Mouse (Mus musculus): ENCODE measurements around the gene Dnajc30.

DNA sequence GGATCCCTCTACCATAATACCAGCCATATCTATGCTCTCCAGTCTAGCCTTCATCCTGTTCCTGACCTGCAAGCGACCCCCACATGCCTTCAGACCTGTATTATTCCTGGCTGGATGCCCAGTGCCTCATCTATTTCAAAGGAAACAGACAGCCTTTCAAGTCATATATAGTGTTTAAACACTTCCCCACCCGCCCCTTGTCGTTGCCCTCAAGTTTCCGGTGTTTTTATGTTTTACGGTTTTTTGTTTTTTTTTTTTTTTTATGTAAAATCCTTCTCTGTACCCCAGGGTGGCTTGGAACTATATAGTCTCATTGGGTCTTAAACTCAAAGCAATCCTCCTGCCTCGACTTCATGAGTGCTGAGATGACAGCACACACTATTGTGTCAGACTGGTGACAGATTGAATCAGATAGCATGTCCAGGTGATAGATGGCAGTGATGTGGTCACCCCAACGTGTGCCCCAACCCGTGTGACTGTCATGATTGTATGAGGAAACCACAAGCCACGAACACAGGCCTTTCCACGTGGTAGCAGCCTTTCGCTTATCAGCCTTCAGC, 39.3 kb upstream of the Dnajc30 start:
- TF ChIP-seq GATA1 (IDR thresholded peaks at IDR 0.05; ENCODE audit: borderline replicate concordance, low read length) (no peak), CTCF (IDR thresholded peaks at IDR 0.05; ENCODE audit: low read depth, low read length) (no peak), POLR2AphosphoS5 (IDR thresholded peaks at IDR 0.05; ENCODE audit: insufficient replicate concordance, low read depth, low read length) (no peak)
